Mouse (Mus musculus) midbrain, postnatal 0 days (tissue): ENCODE measurements around the gene Rnf111. TPM values are rescaled to one million over a fixed set of nuclear protein-coding genes. Genes with fewer than 3 reads are reported as not detected.

Experiments used
- ATAC-seq: fragments of 200-750 bp; cut with Nextera tagmentation; 2 replicates; pipeline ENCODE4 v1.8.0; 2017; ENCODE audit warnings: moderate number of reproducible peaks, mild to moderate bottlenecking, moderate TSS enrichment, moderate library complexity; ENCODE audit not compliant: low FRiP score
- DNase-seq: peaks from one replicate; pipeline ENCODE4 v3.0.0-alpha.2; 2015; ENCODE audit warnings: low spot score
- H3K27ac ChIP-seq: fragments of 300-500 bp; sonication (generic); 2 replicates; pipeline ENCODE4 v1.5.1; 2014; ENCODE audit warnings: low read depth, mild to moderate bottlenecking, low read length, mixed read lengths
- H3K27me3 ChIP-seq: fragments of 300-500 bp; sonication (generic); 2 replicates; pipeline ENCODE4 v1.6.1; 2014; ENCODE audit warnings: low read length, control low read depth, mixed read lengths; ENCODE audit not compliant: insufficient read depth
- H3K36me3 ChIP-seq: fragments of 300-500 bp; sonication (generic); 2 replicates; pipeline ENCODE4 v1.6.1; 2014; ENCODE audit warnings: low read length, control low read depth, mixed read lengths; ENCODE audit not compliant: insufficient read depth
- H3K4me1 ChIP-seq: fragments of 300-500 bp; sonication (generic); 2 replicates; pipeline ENCODE4 v1.6.1; 2014; ENCODE audit warnings: mild to moderate bottlenecking, control low read depth, antibody characterized with exemption, low read length, mixed read lengths; ENCODE audit not compliant: insufficient read depth
- H3K4me2 ChIP-seq: fragments of 300-500 bp; sonication (generic); 2 replicates; pipeline ENCODE4 v1.6.1; 2014; ENCODE audit warnings: low read depth, mild to moderate bottlenecking, low read length, mixed read lengths; ENCODE audit not compliant: poor library complexity, severe bottlenecking
- H3K4me3 ChIP-seq: fragments of 300-500 bp; sonication (generic); 2 replicates; pipeline ENCODE4 v1.5.1; 2014; ENCODE audit warnings: low read depth, mild to moderate bottlenecking, low read length, moderate library complexity
- H3K9ac ChIP-seq: fragments of 300-500 bp; sonication (generic); replicated peaks from 2 replicates; pipeline ENCODE4 v1.6.1; 2014; ENCODE audit warnings: mild to moderate bottlenecking, low read length, moderate library complexity, mixed read lengths; ENCODE audit not compliant: poor library complexity, severe bottlenecking
- H3K9me3 ChIP-seq: fragments of 300-500 bp; sonication (generic); 2 replicates; pipeline ENCODE4 v1.6.1; 2016; ENCODE audit warnings: low read length, control low read depth
- CTCF ChIP-seq: IDR thresholded peaks from 2 replicates; pipeline ENCODE4 v1.5.1; 2016; ENCODE audit warnings: antibody characterized with exemption, mild to moderate bottlenecking
- WGBS: fragments of 180-500 bp; shearing (Covaris S2); extraction: QIAGEN DNeasy Blood & Tissue Kit; methylation state at CpG from one replicate; pipeline ENCODE4 v1.1.7; 2014; 5-methylcytosine and 5-hydroxymethylcytosine counted together
- polyA plus RNA-seq: library from polyadenylated mRNA; unstranded; fragments of >200 nt; fragmentation: Nextera tagmentation; extraction: Ambion mirVana; gene quantifications from 2 replicates; pipeline ENCODE4 v1.2.1, GENCODE M21; 2015
- total RNA-seq: library from RNA; depleted of rRNA; stranded (reverse); fragments of >200 nt; gene quantifications from 2 replicates; pipeline ENCODE4 v1.2.3, GENCODE M21; 2014

Rnf111 gene
- total and polyA plus RNA-seq, 2 experiments from 2014 or later, result 17.1 to 39.6 TPM

DNA sequence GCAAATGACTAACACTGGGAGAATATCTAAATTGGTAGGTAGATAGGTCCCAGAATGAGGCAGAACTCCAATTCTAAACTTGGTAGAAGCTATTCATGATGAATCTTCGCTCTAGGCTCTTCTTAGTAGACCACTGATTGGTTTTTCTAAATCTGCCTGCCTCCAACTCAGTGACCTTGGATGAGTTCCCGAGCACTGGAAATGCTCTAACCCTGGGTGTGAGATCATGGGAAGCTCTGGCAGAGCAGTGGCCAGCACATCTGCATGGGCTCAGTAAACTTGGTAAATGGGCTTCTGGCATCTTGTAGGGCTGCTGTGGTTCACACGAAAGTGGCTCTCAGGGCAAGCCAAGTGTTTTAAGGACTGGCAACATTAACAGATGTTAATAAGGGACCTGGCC is 96.9 kb downstream of the Rnf111 start:
- WGBS, result 90% methylated on average over 3 of the region's 3 CpGs
- H3K9me3 ChIP-seq, result no peaks in the 10 kb centered on the region

DNA sequence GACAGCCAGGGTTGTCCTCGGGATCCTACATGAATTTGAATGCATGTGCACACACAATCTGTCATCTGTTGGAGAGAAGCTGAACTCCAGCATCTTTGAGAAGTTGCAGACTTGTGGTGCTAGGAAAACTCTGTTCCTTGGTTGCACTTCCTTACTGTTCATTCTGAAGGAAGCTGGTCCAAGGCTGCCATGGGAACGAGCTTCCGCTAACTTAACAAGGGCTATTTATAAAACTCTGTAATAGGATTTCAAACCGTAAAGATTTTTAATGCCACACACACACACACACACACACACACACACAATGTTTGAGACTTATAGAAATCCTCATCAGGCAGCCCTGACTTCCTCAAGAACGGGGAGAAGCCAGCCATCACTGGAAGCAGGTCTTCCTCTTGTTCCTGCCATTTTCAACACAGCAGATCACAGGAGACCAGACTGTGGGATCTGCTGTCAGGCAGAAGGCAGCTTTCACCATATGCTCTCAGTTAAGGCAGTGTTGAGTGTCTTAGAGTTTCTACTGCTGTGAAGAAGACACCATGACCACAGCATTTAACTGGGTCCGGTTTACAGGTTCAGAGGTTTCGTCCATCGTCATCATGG is 101.5 kb downstream of the Rnf111 start:
- Histone ChIP-seq H3K36me3 (no peaks in the 10 kb centered on the region), H3K27ac (no peak overlapping the region), H3K4me2 (no peak overlapping the region), H3K4me1 (no peaks in the 10 kb centered on the region), H3K9me3 (no peaks in the 10 kb centered on the region), H3K9ac (no peak overlapping the region), H3K27me3 (no peaks in the 10 kb centered on the region), H3K4me3 (no peak overlapping the region)
- WGBS, result 71% methylated on average over 8 of the region's 8 CpGs
- ATAC-seq (no peak), DNase-seq (peak; percentile 21)
- no peak for TF ChIP-seq CTCF

More for the DNA sequence above, 96.9 kb downstream of the Rnf111 start:
- no peak overlapping the region for H3K9ac ChIP-seq
- no peaks in the 10 kb centered on the region for H3K27me3 ChIP-seq
- H3K27ac ChIP-seq, result no peak overlapping the region
- peaks cover 21% of the 10 kb centered on the region; the same call in 1 of the 2 replicates for H3K36me3 ChIP-seq
- DNase-seq (no peak), ATAC-seq (no peak)
- H3K4me3 ChIP-seq, result no peak overlapping the region
- no peaks in the 10 kb centered on the region for H3K4me1 ChIP-seq
- H3K4me2 ChIP-seq, result no peak overlapping the region
- no peak for TF ChIP-seq CTCF

- no peaks in the 10 kb centered on the region for H3K36me3 ChIP-seq
- H3K27me3 ChIP-seq, result no peaks in the 10 kb centered on the region
- no peak overlapping the region for H3K4me2 ChIP-seq
- no peak for ATAC-seq
- no peak overlapping the region for H3K9ac ChIP-seq
- no peaks in the 10 kb centered on the region for H3K9me3 ChIP-seq
- TF ChIP-seq CTCF, result no peak
- DNase-seq, result no peak
- H3K4me3 ChIP-seq, result no peak overlapping the region
- no peak overlapping the region for H3K27ac ChIP-seq
- WGBS, result 82% methylated on average over 2 of the region's 2 CpGs
- H3K4me1 ChIP-seq, result no peaks in the 10 kb centered on the region
Observed at GRCm38 (mm10) chr9:70396083-70396482, 107.4 kb downstream of the Rnf111 start.

DNA sequence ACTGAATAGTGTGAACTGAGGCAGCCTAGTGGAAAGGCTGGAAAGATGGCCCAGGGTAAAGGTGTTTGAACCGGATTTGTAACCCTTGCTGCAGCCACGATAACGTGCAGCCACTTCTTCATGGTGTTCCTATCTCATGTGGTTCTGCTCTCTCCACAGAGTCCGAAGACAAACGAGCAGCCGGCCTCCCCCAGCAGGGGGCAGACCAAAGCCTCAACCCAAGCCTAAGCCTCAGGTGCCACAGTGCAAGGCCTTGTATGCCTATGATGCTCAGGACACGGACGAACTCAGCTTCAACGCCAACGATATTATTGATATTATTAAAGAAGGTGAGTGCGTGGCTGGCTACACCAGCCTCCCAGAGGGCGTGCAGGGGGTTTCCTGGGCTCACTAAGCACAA is 107.9 kb downstream of the Rnf111 start:
- H3K27ac ChIP-seq, result no peak overlapping the region
- WGBS, result 81% methylated on average over 12 of the region's 12 CpGs
- H3K9ac ChIP-seq, result no peak overlapping the region
- H3K27me3 ChIP-seq, result no peaks in the 10 kb centered on the region
- DNase-seq, result no peak
- peak; percentile 20; the same call in 1 of the 2 replicates for TF ChIP-seq CTCF
- H3K4me1 ChIP-seq, result no peaks in the 10 kb centered on the region
- no peaks in the 10 kb centered on the region for H3K9me3 ChIP-seq
- no peak overlapping the region for H3K4me2 ChIP-seq
- no peaks in the 10 kb centered on the region for H3K36me3 ChIP-seq
- ATAC-seq, result no peak
- no peak overlapping the region for H3K4me3 ChIP-seq

GRCm38 (mm10) chr9:70392563-70392907 is 111.0 kb downstream of the Rnf111 start:
- Histone ChIP-seq H3K9ac (no peak overlapping the region), H3K27ac (no peak overlapping the region), H3K27me3 (no peaks in the 10 kb centered on the region), H3K4me1 (no peaks in the 10 kb centered on the region), H3K4me3 (no peak overlapping the region), H3K36me3 (no peaks in the 10 kb centered on the region), H3K4me2 (no peak overlapping the region), H3K9me3 (no peaks in the 10 kb centered on the region)
- WGBS, result 23% methylated on average over 6 of the region's 6 CpGs
- DNase-seq (peak; percentile 93), ATAC-seq (0 out of 2 replicates have a peak, but pooled peaks have one; percentile 16)
- peak; percentile 87 for TF ChIP-seq CTCF

DNA sequence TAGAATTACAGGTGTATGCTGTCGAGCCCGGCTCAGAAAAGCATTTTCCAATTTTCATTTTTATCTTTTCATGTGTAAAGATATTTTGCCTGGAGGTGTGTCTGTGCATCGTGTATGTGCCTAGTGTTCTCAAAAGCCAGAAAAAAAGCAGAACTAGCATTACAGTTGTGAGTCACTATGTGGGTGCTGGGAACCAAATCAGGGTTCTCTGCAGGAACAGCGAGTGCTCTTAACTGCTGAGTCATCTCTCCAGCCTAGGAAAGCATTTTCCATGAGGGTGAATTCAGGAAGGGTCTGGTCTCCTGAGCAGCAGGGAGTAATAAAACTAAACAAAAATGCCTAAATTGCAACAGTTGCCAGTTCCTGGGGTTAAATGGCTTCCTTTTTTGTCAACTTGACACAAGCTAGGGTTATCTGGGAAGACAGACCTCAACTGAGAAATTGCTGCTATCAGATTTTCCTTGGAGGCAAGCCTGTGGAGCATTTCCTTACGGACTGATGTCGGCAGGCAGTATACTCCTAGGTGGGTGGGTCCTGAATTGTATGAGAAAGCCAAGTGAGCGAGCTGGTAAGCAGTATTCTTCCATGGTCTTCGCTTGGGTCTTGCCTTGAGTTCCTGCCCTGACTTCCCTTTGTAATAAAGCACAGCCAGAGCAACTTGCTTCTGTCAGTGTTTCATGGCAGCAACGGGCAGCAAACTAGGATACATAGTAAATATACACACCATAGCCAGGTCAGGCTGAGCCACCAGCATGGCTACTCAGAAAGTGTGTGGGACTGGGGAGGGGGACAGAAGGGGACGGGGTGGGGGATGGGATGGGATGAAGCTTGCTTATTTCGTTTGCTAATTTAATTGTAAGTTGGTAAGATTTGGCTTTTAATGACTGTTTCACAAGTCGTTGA is 111.6 kb downstream of the Rnf111 start:
- Histone ChIP-seq H3K9ac (no peak overlapping the region), H3K4me3 (no peak overlapping the region), H3K9me3 (no peaks in the 10 kb centered on the region), H3K4me2 (no peak overlapping the region), H3K4me1 (no peaks in the 10 kb centered on the region), H3K36me3 (no peaks in the 10 kb centered on the region), H3K27me3 (no peaks in the 10 kb centered on the region), H3K27ac (no peak overlapping the region)
- ATAC-seq (no peak), DNase-seq (no peak)
- WGBS, result 83% methylated on average over 12 of the region's 12 CpGs
- TF ChIP-seq CTCF, result no peak
